Mouse (Mus musculus): ENCODE measurements around the gene Il18rap.

DNA sequence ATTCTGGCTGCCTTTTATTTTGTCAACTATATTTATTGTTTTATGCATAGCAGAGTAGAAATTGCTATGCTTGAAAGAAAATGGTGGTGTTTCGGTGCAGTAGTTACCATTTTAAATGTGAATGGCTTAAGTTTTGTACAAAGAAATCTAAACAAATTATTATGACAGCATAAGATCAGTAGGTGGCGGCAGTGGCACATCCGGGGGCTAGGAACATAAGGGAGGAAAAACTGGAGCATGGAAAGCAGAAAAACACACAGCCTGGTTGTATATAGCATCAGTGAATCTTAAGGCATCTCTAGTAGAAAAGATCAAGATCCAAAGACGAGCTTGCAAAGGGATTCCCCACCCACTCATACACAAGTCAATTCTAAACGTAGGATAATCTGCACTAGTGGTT, 22.4 kb downstream of the Il18rap start:
- no peak for TF ChIP-seq POLR2A (IDR thresholded peaks at IDR 0.05; ENCODE audit: borderline replicate concordance, low read depth, low read length)
- TF ChIP-seq CTCF (IDR thresholded peaks at IDR 0.05; ENCODE audit: low read depth, low read length), result no peak

All from bone marrow macrophage, adult 2 months (primary cell).